Mouse (Mus musculus): ENCODE data around the gene Lrp4. TPM values are rescaled to one million over a fixed set of nuclear protein-coding genes. Genes with fewer than 3 reads are reported as not detected.

The Lrp4 gene
- 11.6 and 13.3 TPM in 2 replicates for polyA plus RNA-seq (2012; rRNA removed)
- polyA plus RNA-seq (2014; fragmentation: Nextera tagmentation; extraction: Ambion mirVana): 6.7 and 7.3 TPM in 2 replicates

GRCm38 (mm10) chr2:91457259-91457655 lies at the start of gene Lrp4:
Lrp4 (plus strand) TSS chr2:91457511.
- Histone ChIP-seq H3K9me3 (ENCODE audit: control insufficient read depth, low read length) (no peaks in the 10 kb centered on the region), H3K27ac (replicated peaks; ENCODE audit: low read depth, low read length) (peak within 1 kb of the TSS; percentile 80), H3K4me3 (replicated peaks; ENCODE audit: low read length) (peak within 1 kb of the TSS; percentile 84), H3K9ac (ENCODE audit: low read depth, low read length, severe bottlenecking) (peak within 1 kb of the TSS; percentile 84), H3K4me2 (replicated peaks; ENCODE audit: low read depth, low read length, severe bottlenecking) (peak within 1 kb of the TSS; percentile 86), H3K36me3 (ENCODE audit: control insufficient read depth, insufficient read depth, low read length) (no peaks in the 10 kb centered on the region), H3K27me3 (ENCODE audit: control insufficient read depth, insufficient read depth, low read length) (no peaks in the 10 kb centered on the region), H3K4me1 (ENCODE audit: control insufficient read depth, insufficient read depth, low read length) (peaks cover 27% of the 10 kb centered on the region)
- DNase-seq (ENCODE audit: low spot score) (peak; percentile 52), ATAC-seq (ENCODE audit: low FRiP score, low read depth) (peak; percentile 73)
- WGBS: 0% methylated on average over 12 of the region's 36 CpGs
- peak; percentile 52; the same call in 1 of the 2 replicates for TF ChIP-seq POLR2A (IDR thresholded peaks at IDR 0.05; ENCODE audit: borderline replicate concordance, extremely low read depth, insufficient read depth, insufficient read length)

GRCm38 (mm10) chr2:91408031-91408430 lies 49.3 kb upstream of the Lrp4 start:
- WGBS: 66% methylated on average over 2 of the region's 2 CpGs
- no peak for ATAC-seq (ENCODE audit: low FRiP score, low read depth)

GRCm38 (mm10) chr2:91411473-91411872 lies 45.8 kb upstream of the Lrp4 start:
- Histone ChIP-seq H3K4me1 (ENCODE audit: control insufficient read depth, insufficient read depth, low read length) (no peaks in the 10 kb centered on the region), H3K9me3 (ENCODE audit: control insufficient read depth, low read length) (no peaks in the 10 kb centered on the region), H3K36me3 (ENCODE audit: control insufficient read depth, insufficient read depth, low read length) (no peaks in the 10 kb centered on the region), H3K9ac (ENCODE audit: low read depth, low read length, severe bottlenecking) (no peak overlapping the region), H3K4me2 (replicated peaks; ENCODE audit: low read depth, low read length, severe bottlenecking) (no peak overlapping the region), H3K27me3 (ENCODE audit: control insufficient read depth, insufficient read depth, low read length) (no peaks in the 10 kb centered on the region), H3K27ac (replicated peaks; ENCODE audit: low read depth, low read length) (no peak overlapping the region), H3K4me3 (replicated peaks; ENCODE audit: low read length) (no peak overlapping the region)
- TF ChIP-seq POLR2A (IDR thresholded peaks at IDR 0.05; ENCODE audit: borderline replicate concordance, extremely low read depth, insufficient read depth, insufficient read length): no peak
- ATAC-seq (ENCODE audit: low FRiP score, low read depth) (peak; percentile 86), DNase-seq (ENCODE audit: low spot score) (peak; percentile 53)
- 41% methylated on average over 2 of the region's 2 CpGs for WGBS

More at GRCm38 (mm10) chr2:91408031-91408430, 49.3 kb upstream of the Lrp4 start:
- peak; percentile 56 for DNase-seq (ENCODE audit: low spot score)
- Histone ChIP-seq H3K4me1 (ENCODE audit: control insufficient read depth, insufficient read depth, low read length) (no peaks in the 10 kb centered on the region), H3K4me3 (replicated peaks; ENCODE audit: low read length) (no peak overlapping the region), H3K36me3 (ENCODE audit: control insufficient read depth, insufficient read depth, low read length) (no peaks in the 10 kb centered on the region), H3K9ac (ENCODE audit: low read depth, low read length, severe bottlenecking) (no peak overlapping the region), H3K27me3 (ENCODE audit: control insufficient read depth, insufficient read depth, low read length) (no peaks in the 10 kb centered on the region), H3K27ac (replicated peaks; ENCODE audit: low read depth, low read length) (no peak overlapping the region), H3K9me3 (ENCODE audit: control insufficient read depth, low read length) (no peaks in the 10 kb centered on the region), H3K4me2 (replicated peaks; ENCODE audit: low read depth, low read length, severe bottlenecking) (no peak overlapping the region)
- TF ChIP-seq POLR2A (IDR thresholded peaks at IDR 0.05; ENCODE audit: borderline replicate concordance, extremely low read depth, insufficient read depth, insufficient read length): no peak

DNA sequence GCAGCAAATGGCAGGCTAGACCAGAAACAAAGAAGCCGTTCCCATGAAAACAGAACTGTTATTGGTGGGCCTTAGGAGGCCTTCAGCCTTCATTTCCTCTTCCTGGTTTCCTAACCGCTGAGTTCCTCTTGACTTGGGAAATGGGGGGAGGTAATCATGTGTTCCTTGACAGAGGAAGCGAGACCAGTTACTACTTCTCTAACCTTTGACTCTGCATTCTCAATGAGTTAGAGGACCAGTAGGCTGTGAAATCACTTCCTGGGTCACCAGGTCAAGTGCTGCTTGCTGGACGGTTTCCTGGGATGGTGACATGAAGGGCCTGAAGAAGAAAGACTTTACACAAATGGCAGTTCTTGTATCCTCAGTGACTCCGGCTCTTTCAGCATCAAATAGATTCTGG lies 45.0 kb upstream of the Lrp4 start:
- 63% methylated on average over 5 of the region's 5 CpGs for WGBS
- Histone ChIP-seq H3K9me3 (ENCODE audit: control insufficient read depth, low read length) (no peaks in the 10 kb centered on the region), H3K27me3 (ENCODE audit: control insufficient read depth, insufficient read depth, low read length) (no peaks in the 10 kb centered on the region), H3K4me2 (replicated peaks; ENCODE audit: low read depth, low read length, severe bottlenecking) (no peak overlapping the region), H3K27ac (replicated peaks; ENCODE audit: low read depth, low read length) (no peak overlapping the region), H3K9ac (ENCODE audit: low read depth, low read length, severe bottlenecking) (no peak overlapping the region), H3K4me3 (replicated peaks; ENCODE audit: low read length) (no peak overlapping the region), H3K36me3 (ENCODE audit: control insufficient read depth, insufficient read depth, low read length) (no peaks in the 10 kb centered on the region), H3K4me1 (ENCODE audit: control insufficient read depth, insufficient read depth, low read length) (no peaks in the 10 kb centered on the region)
- ATAC-seq (ENCODE audit: low FRiP score, low read depth): no peak
- no peak for DNase-seq (ENCODE audit: low spot score)
- TF ChIP-seq POLR2A (IDR thresholded peaks at IDR 0.05; ENCODE audit: borderline replicate concordance, extremely low read depth, insufficient read depth, insufficient read length): no peak

DNA sequence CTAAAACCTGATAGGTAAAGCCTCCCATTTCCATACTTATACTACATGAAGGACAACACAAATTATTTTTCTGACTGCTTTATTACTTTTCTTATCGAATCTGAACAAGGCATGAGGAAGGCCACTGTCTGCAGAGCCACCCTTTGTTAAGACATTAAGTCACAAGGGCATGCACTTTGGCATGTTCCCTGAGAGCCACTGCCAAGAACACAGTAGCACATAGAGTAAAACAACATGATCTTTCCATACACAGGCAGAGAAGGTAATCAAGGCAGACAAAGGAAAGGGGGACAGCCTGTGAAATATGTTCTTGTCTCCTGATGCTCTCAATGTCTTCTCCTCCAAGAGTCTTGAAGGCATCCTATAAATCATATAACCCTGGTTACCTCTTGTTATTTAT lies 43.5 kb upstream of the Lrp4 start:
- WGBS: 82% methylated on average over 1 of the region's 1 CpGs
- no peaks in the 10 kb centered on the region for H3K9me3 ChIP-seq (ENCODE audit: control insufficient read depth, low read length)
- ATAC-seq (ENCODE audit: low FRiP score, low read depth) (no peak), DNase-seq (ENCODE audit: low spot score) (no peak)
- H3K9ac ChIP-seq (ENCODE audit: low read depth, low read length, severe bottlenecking): no peak overlapping the region
- TF ChIP-seq POLR2A (IDR thresholded peaks at IDR 0.05; ENCODE audit: borderline replicate concordance, extremely low read depth, insufficient read depth, insufficient read length): no peak
- H3K27me3 ChIP-seq (ENCODE audit: control insufficient read depth, insufficient read depth, low read length): no peaks in the 10 kb centered on the region
- no peak overlapping the region for H3K4me2 ChIP-seq (replicated peaks; ENCODE audit: low read depth, low read length, severe bottlenecking)
- no peaks in the 10 kb centered on the region for H3K36me3 ChIP-seq (ENCODE audit: control insufficient read depth, insufficient read depth, low read length)
- H3K4me1 ChIP-seq (ENCODE audit: control insufficient read depth, insufficient read depth, low read length): no peaks in the 10 kb centered on the region
- no peak overlapping the region for H3K27ac ChIP-seq (replicated peaks; ENCODE audit: low read depth, low read length)
- H3K4me3 ChIP-seq (replicated peaks; ENCODE audit: low read length): no peak overlapping the region
